Mouse (Mus musculus) cerebellum, adult 11 months (tissue): ENCODE results near the gene Zzz3.

Source experiments
- DNase-seq: peaks from one replicate; pipeline ENCODE4 v3.0.0; 2022

The Zzz3 gene

DNA sequence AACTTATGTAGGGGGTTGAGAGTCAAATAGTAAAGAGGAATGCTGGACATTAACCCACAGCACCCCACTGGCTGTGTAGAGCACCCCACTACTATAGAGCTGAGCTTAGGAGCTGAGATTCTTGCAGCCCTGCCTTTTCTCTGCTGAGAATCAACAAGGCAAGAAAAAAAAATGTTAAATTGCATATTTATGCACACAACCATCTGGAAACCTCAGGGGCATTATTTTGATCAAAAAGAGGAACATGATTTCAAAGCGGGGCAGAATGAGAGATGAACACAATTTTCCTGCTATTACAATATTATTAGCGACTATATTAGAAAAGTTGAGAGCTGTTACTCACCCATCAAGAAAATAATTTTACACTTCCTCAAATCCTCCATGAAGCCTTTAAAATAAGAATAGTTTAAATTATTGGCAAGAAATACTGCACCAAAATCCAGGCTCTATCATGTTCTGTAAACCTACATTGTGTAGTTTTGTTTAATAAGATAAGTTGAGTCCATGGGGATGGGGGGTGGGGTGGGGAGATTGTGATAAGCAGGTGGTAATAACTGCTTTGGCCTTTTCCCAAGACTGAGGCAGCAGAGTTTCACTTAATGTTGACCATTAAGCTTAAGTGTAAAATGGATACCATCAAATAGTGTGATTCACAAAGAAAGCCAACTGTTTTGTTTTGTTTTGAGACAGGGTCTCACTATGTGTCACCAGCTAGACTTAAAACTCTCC is 103.9 kb downstream of the Zzz3 start:
- no peak for DNase-seq

DNA sequence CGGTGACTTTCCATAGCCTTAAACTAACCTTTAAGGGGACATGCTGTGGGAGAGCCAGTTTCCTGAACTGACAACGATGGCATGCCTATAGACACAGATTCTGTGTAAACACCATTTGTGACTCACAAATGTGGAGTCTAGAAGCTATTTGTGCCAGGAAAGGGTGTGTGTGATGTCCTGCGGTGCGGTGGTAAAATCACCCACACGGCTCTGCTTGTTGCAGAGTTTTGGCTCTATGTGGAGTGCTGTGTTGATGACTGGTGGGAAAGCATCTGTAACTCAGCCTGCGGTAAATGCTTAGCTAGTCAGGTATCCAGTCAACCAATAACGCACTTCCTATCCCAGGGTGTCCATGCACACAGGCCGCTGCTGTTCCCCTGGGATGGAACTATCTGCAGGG is 112.6 kb downstream of the Zzz3 start:
- no peak for DNase-seq

DNA sequence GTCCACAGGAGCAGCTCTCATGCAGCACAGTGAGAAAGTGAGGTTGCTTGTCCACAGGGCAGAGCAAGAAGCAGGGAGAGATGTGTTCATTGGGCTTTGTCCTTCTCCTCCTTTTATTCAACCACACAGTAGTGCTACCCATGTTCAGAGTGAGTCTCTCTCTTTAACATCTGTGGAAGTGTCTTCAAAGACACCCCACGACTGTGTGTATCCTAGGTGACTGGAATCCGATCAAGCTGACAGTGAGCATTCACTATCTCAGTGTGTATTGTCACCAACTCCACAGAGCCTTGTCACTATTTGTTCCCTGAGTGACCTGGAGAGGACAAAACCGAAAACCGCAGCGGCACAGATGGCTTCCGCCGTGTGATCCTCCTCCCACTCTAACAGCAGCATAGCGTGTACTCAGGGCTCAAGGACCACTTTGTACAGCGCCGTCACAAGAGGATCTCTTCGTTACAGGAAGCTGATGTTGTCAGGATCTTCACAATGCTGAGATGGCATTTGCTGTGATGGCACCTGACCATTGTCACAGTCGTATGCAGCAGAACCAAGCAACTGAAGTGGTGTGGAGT is 113.2 kb downstream of the Zzz3 start:
- no peak for DNase-seq

DNA sequence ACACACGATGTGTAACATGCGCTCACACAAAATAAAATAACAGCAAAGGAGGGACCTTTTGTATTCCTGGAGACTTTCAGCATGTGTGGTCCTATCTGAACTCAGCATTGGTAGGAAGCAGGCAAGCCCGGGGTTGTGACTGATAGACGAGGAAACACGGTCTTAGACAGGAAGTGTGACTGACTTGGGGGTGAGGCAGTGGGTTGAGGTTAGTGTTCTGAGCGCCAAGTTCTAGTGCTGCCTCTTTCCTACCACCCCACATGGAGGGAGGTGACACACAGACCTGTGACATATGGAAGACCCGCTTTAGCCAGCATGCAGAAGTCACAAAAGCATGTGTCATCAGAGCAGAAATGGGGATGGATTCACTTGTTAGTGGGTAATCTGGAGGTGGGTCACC is 114.0 kb downstream of the Zzz3 start:
- no peak for DNase-seq
